Mouse (Mus musculus) R1 (cell line): ENCODE results near the gene Ezr.
"Not testable (repeated sequence)": the region's sequence is repeated elsewhere in the genome, so short reads cannot be mapped to it uniquely, and the experiment has no call there.

ENCODE experiments used
- DNase-seq: peaks from one replicate; pipeline ENCODE4 v3.0.0-alpha.2; 2018; ENCODE audit warnings: low read depth, low spot score

Ezr gene

DNA sequence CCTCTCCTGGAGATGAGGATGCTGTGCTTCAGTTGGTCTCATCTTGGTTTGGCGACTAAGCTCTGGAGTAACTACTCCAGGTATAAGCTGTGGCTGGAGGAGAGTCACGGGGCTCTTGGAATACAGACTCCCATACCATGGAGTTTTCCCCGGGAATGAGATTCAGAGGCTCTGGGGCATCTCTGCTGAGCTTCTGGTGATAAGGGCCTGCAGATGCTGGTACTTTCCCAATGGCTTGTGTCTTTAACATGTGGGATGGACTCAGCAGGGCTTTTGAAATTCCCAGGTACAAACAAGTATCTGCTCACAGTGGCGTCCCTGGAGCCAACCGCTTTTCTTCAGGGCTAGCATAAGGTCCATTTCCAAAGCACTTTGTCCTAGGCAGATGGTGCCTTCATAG is 75.2 kb downstream of the Ezr start:
- DNase-seq: not testable (repeated sequence)

GRCm38 (mm10) chr17:6706448-6706847 is 76.1 kb downstream of the Ezr start:
- DNase-seq: not testable (repeated sequence)

DNA sequence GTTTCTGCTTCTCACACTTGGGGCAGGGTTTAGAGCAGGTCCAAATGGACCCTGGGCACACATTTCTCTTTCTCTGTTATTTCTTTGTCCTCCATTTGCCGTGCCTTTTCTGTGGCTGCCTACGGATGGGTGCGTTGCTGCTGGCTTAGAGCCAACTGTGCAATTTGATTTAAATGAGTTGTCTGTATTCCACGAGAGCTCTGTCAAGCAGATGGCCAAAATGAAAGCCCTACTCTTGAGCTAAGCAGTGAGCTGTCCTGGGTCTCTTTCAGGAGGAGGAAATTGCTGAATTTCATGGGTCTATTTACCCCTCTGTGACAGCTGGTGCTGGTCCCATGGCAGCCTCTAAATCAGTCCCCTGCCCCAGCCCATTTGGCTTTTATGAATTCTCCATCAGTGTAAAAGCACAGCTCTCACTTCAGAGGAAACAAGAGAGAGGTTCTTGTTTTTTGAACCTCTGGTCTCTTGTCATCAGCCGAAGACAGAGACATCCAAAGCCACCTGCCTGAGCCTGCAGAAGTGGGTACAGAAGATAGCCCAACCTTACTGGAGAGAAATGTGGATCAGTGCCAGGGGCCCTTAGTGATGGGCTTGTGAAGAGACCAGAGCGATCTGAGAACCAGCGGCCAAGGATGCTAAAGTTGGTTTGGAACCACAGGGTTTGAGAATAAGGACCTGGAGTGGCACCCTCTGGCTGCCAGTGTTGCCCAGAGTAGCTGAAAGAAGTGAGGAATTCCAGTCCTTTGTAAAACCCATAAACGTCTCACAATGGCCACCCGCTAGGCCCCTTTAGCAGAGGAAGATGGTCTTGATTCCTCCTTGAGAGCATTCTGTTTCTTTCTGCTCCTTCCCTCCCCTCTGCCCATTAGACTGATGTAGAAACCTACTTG is 79.0 kb downstream of the Ezr start:
- not testable (repeated sequence) for DNase-seq

DNA sequence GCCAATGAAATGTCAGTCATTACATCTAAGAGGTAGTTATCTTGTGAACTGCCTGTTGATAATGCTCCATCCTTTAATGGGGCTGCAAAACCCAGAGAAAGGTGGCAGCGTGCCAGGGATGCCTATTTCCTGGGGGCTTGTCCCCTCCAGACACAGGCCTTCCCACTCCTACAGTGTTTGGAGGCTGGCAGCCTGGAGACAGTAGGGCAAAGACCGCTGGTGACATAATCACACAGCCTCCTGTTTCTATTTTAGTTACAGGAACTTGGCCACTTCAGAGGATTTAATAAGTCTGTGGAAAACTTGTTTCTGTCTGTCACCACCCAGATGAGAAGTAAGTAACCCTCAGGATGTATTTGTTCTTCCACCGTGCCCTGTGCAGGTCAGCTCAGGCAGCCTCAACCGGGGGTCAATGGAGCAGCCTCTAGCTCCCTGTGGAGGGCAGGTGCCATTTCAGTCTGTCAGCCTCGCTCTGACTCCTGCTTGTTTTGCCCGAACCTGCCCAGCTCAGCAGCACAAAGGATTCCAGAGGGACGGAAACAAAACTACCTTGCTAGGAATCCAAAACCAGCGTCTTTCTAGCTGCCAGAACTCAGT is 79.9 kb downstream of the Ezr start:
- DNase-seq: not testable (repeated sequence)

DNA sequence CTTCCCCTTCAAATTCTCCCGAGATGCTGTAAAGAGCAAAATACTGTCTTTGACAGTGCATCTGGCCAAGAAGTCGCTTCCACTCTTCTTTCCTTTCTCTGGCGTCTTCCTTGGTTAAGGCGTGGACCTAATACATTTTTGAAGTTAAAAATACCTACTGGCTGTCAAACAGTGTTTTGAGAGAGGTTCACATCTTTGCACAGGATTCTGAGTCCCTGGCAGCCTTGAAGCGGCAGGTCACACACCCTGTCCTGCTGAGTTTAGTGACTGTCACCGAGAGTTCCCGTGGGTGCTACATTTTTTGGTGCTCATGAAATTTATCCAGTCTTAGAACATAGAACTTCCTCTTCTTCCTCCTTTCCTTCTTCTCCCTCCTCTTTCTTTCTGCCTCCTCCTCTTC is 82.5 kb downstream of the Ezr start:
- peak; percentile 11 for DNase-seq

GRCm38 (mm10) chr17:6699502-6699901 is 83.1 kb downstream of the Ezr start:
- DNase-seq: peak; percentile 6

DNA sequence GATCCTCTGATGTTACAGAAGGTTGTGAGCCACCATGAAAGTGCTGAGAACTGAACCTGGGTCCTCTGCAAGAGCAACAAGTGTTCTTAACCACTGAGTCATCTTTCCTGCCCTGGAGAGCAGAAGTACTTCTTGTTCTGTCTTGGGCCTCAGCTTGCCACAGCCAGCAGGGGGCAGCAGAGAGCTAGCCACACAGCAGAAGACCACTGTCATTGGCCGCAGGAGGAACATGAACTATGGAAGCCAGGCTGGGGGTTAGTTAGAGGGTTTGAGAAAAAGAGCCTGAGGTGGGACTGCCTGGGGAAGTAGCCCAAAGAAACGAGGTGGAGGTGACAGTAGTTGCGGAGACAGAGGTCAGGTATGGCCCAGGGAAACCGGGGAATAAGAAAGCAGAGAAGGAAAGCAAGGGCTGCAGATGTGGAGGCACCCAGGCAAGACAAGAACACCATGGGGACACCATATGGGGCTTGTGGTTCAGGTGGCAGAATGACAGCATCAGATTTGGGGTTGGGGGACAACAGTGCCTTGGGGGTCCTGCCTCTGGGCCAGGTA is 85.3 kb downstream of the Ezr start:
- DNase-seq: peak; percentile 84

DNA sequence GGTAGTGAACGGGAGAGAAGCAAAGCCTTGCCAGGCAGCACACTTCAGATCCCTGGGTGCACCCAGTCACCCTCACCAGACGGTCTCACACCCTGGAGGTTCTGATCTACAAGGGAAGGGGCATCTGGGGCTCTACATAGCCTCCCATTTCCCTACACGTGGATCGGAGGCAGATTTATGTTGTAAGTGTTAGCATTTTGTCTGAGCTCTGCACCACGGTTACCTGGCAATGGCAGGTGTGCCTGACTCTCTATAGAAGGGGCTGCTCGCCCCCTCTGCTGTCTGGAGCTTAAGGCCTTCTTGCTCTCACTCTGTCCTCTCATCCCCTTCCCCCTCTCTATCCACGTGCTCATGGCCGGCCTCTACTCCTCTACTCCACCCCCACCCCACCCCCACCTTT is 86.1 kb downstream of the Ezr start:
- DNase-seq: peak; percentile 56

DNA sequence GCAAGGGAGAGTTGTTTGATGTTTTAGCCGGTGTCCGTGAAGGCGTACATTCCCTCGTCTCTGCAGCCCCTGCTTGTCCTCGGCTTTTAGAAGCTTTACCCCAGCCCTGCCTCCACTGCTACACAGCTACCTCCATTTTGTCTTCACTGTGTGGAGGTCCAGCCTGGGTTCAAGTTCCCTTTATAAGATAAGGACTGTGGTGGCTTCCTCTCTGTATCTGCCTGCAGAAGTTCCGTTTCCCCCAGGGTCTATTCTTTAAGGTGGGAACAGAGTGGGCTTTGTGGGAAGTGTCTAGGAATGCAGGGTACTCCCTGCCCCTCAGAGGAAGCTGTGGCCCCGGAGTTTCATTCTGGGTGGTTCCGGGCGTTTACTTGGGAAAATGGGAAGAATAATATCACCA is 86.9 kb downstream of the Ezr start:
- not testable (repeated sequence) for DNase-seq

DNA sequence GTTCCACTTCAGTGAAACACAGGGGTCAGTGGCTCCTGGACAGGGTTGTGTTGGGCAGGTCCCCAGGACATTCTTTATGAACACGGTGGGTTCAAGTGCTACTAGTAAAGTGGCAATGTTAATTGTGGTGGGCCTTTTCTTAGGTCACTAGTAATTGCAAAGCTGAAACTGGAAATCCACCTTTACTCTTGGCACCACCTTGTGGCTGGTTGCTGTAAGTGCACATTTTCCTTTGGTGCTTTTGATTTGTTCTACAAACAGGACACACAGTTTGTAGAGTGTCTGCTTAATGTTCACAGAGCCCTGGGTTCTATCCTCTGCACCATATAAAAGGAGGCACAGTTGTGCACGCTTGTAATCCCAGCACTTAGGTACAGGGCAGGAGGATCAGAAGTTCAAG is 91.0 kb downstream of the Ezr start:
- peak; percentile 54 for DNase-seq

DNA sequence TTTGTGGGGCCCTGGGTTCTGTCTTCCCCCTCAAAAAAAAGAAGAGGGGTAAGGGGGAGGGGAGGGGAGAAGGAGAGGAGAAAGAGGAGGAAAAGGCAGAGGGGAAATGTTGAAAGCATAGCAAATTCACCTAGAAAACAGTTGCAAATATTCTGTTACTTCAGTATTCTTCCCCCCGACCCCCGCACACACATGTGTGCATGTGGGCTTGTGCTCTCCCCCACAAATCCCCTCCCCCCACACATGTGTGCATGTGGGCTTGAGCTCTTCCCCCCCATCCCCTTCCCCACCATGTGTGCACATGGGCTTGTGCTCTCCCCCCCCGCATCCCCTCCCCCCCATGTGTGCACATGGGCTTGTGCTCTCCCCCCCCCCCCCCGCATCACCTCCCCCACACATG is 93.2 kb downstream of the Ezr start:
- DNase-seq: not testable (repeated sequence)
